Mouse (Mus musculus) thymus, adult 2 months (tissue): ENCODE data around the gene Chst12. TPM values are rescaled to one million over a fixed set of nuclear protein-coding genes. Genes with fewer than 3 reads are reported as not detected.
A peak's percentile ranks its signal among the peaks of the same experiment; 100 is the strongest.

Experiments used
- DNase-seq: peaks from one replicate; pipeline ENCODE4 v3.0.0; 2021
- H3K27ac ChIP-seq: fragments of 200-500 bp; 2 replicates; pipeline ENCODE4 v1.5.1; 2012; ENCODE audit warnings: low read length, control low read depth; ENCODE audit not compliant: control insufficient read depth, insufficient read depth
- H3K27me3 ChIP-seq: fragments of 200-500 bp; 2 replicates; pipeline ENCODE4 v1.6.1; 2012; ENCODE audit warnings: mild to moderate bottlenecking, low read length, moderate library complexity, mixed read lengths; ENCODE audit not compliant: control insufficient read depth, insufficient read depth
- H3K36me3 ChIP-seq: fragments of 200-500 bp; 2 replicates; pipeline ENCODE4 v1.6.1; 2012; ENCODE audit warnings: mild to moderate bottlenecking, low read length, moderate library complexity; ENCODE audit not compliant: control insufficient read depth, insufficient read depth
- H3K4me1 ChIP-seq: fragments of 200-500 bp; replicated peaks from 2 replicates; pipeline ENCODE4 v1.6.1; 2012; ENCODE audit warnings: low read length; ENCODE audit not compliant: control insufficient read depth, insufficient read depth
- H3K4me3 ChIP-seq: fragments of 200-500 bp; 2 replicates; pipeline ENCODE4 v1.5.1; 2012; ENCODE audit warnings: mild to moderate bottlenecking, low read length, control low read depth, moderate library complexity; ENCODE audit not compliant: control insufficient read depth, insufficient read depth
- CTCF ChIP-seq: fragments of 200-500 bp; IDR thresholded peaks from 2 replicates; pipeline ENCODE4 v1.5.1; 2012; ENCODE audit warnings: mild to moderate bottlenecking, control low read depth, low read length, moderate library complexity, borderline replicate concordance; ENCODE audit not compliant: control insufficient read depth, poor library complexity, insufficient read depth; ENCODE audit errors: extremely low read depth
- POLR2A ChIP-seq: fragments of 200-500 bp; IDR thresholded peaks from 2 replicates; pipeline ENCODE4 v1.6.1; 2012; ENCODE audit warnings: mild to moderate bottlenecking, low read length, control low read depth, moderate library complexity; ENCODE audit not compliant: control insufficient read depth, poor library complexity, insufficient read depth; ENCODE audit errors: extremely low read depth
- WGBS: fragments of 180-500 bp; shearing (Covaris S2); methylation state at CpG from one replicate; pipeline ENCODE4 v1.1.7; 2018; 5-methylcytosine and 5-hydroxymethylcytosine counted together
- polyA plus RNA-seq: library from polyadenylated mRNA; depleted of rRNA; stranded (reverse); fragments of >200 nt; gene quantifications from 2 replicates; pipeline ENCODE4 v1.2.3, GENCODE M21; 2012

Gene Chst12
- polyA plus RNA-seq, 1 experiment, result 24.0 TPM

DNA sequence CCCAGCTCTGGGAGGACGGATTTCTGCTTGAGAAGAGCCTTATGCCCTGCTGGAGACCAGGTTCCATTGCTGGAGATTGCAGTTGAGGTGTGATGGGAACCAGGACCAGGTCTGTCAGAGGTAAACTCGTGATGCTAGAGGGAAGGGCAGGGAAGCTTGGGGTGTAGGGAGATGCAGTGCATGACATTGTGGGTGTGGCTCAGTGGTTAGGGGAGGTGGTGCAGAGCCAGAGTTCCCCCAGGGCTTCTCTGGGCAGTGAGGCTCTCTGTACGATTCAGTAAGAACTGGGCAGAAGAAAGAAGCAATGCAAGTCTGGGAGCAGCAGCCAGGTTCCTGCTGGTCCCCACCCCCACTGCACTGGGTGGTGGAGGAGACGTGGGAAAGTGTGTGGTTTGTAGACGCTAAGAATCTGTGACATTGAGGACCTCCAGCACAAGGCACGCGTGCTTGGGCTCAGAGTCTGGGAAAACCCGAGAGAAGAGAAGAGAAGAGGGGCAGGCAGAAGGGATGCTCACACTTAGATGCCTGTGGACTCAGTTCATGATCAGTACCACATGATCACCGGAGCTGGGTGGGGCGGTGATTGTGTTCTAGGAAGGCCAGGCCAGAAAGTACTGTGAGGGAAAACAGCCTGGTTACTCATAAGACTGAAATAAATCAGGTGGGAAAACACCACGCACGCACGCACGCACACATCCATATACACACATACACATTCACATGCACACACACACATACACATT lies 2.3 kb downstream of the Chst12 start:
- Histone ChIP-seq H3K27ac (no peak overlapping the region), H3K36me3 (no peaks in the 10 kb centered on the region), H3K4me1 (peaks cover 66% of the 10 kb centered on the region), H3K4me3 (no peak overlapping the region), H3K27me3 (no peaks in the 10 kb centered on the region)
- no peak for DNase-seq
- WGBS, result 44% methylated on average over 14 of the region's 14 CpGs
- TF ChIP-seq POLR2A (no peak), CTCF (no peak)

- 25% methylated on average over 8 of the region's 8 CpGs for WGBS
- no peak for TF ChIP-seq POLR2A
- TF ChIP-seq CTCF, result no peak
- Histone ChIP-seq H3K4me1 (peaks cover 59% of the 10 kb centered on the region), H3K27me3 (no peaks in the 10 kb centered on the region), H3K4me3 (no peak overlapping the region), H3K36me3 (no peaks in the 10 kb centered on the region), H3K27ac (no peak overlapping the region)
- no peak for DNase-seq
These were observed 3.3 kb downstream of the Chst12 start for GRCm38 (mm10) chr5:140508686-140509085.

- no peaks in the 10 kb centered on the region for H3K36me3 ChIP-seq
- no peak overlapping the region for H3K27ac ChIP-seq
- 59% methylated on average over 9 of the region's 9 CpGs for whole genome bisulfite sequencing
- TF ChIP-seq POLR2A, result no peak
- TF ChIP-seq CTCF, result no peak
- DNase-seq, result no peak
- peaks cover 64% of the 10 kb centered on the region for H3K4me1 ChIP-seq
- H3K27me3 ChIP-seq, result no peaks in the 10 kb centered on the region
- no peak overlapping the region for H3K4me3 ChIP-seq
These were observed 3.9 kb downstream of the Chst12 start for GRCm38 (mm10) chr5:140509204-140509603.

DNA sequence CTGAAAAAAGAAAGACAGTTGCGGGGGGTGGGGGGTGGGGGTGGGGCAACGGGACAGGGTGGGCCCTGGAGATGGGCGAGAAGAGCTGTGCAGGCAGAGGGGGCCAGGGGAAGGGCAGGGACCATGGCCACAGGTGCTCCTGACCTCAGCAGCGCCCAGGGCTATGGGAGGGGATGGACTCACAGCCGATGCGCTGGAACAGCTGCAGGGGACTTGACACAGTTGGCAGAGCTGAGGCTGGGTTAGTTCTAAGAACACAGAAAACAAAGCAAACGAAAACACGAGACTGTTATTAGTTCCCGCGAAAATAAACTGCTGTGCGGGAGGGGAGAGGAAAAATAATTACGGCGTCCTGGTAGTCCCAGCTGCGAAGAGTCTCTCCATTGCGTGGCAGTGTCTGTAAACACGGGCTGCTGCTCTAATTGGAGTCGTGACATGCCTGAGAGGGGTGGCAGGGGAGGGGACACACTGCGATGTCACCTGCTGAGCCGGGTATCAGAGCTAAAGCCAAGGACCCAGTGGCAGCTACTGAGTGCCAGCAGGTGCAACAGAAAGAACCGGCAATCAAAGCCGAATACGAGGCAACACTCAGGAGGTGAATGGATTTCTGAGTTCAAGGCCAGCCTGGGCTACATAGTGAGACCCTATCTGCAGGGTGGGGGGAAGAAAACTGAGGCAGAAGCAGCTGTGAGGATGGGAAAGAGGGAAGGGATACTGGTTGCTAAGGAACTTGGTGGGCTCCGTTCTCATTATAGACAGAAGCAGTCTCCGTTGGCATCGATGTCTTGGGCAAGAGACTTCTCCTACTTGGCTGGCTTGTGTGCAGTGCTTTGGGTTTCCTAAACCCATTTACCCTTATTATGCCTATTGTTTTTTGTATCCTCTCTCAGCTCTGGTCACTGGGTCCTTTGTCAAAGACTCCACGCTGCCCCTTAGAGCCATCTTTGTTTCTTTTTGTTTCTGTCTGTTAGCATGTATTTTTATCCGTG lies 5.0 kb downstream of the Chst12 start:
- Histone ChIP-seq H3K36me3 (no peaks in the 10 kb centered on the region), H3K4me3 (no peak overlapping the region), H3K4me1 (peaks cover 68% of the 10 kb centered on the region), H3K27me3 (no peaks in the 10 kb centered on the region), H3K27ac (peak overlapping the region; percentile 7; the same call in 1 of the 2 replicates)
- TF ChIP-seq POLR2A, result no peak
- WGBS, result 34% methylated on average over 27 of the region's 27 CpGs
- DNase-seq, result no peak

GRCm38 (mm10) chr5:140513921-140514320 lies 8.6 kb downstream of the Chst12 start:
- no peak for TF ChIP-seq CTCF
- TF ChIP-seq POLR2A, result no peak
- Histone ChIP-seq H3K27me3 (no peaks in the 10 kb centered on the region), H3K36me3 (no peaks in the 10 kb centered on the region), H3K27ac (no peak overlapping the region), H3K4me1 (peaks cover 47% of the 10 kb centered on the region), H3K4me3 (no peak overlapping the region)
- WGBS, result 73% methylated on average over 8 of the region's 8 CpGs
- no peak for DNase-seq

- Histone ChIP-seq H3K36me3 (no peaks in the 10 kb centered on the region), H3K27ac (no peak overlapping the region), H3K4me3 (no peak overlapping the region), H3K27me3 (no peaks in the 10 kb centered on the region), H3K4me1 (peaks cover 39% of the 10 kb centered on the region)
- TF ChIP-seq POLR2A (no peak), CTCF (no peak)
- no peak for DNase-seq
- WGBS, result 25% methylated on average over 7 of the region's 7 CpGs
These were observed 9.6 kb downstream of the Chst12 start for GRCm38 (mm10) chr5:140514799-140515486.
